Mouse (Mus musculus): ENCODE results near the gene Hao1. TPM values are rescaled to one million over a fixed set of nuclear protein-coding genes. Genes with fewer than 3 reads are reported as not detected.

The Hao1 gene
- total and polyA plus RNA-seq, 3 experiments, result not detected

GRCm38 (mm10) chr2:134456065-134456505 is 98.1 kb downstream of the Hao1 start:
- no peaks in the 10 kb centered on the region for H3K79me2 ChIP-seq (ENCODE audit: control insufficient read depth, insufficient read depth, low read length, poor library complexity)
- H3K9me3 ChIP-seq (replicated peaks; ENCODE audit: insufficient read depth, low read length), result no peaks in the 10 kb centered on the region
- DNase-seq (ENCODE audit: low read depth, low spot score), result no peak
- no peak overlapping the region for H3K4me3 ChIP-seq (ENCODE audit: control insufficient read depth in 1 of 2, insufficient read depth in 1 of 2, low read depth in 2 of 2, low read length in 2 of 2)
- TF ChIP-seq BHLHE40 (IDR thresholded peaks at IDR 0.05; ENCODE audit: borderline replicate concordance, low read depth, low read length), result no peak
- no peak for TF ChIP-seq UBTF (IDR thresholded peaks at IDR 0.05; ENCODE audit: borderline replicate concordance, insufficient read depth, low read depth, low read length)
- no peak for TF ChIP-seq MAFK (IDR thresholded peaks at IDR 0.05; ENCODE audit: borderline replicate concordance, low read depth, low read length)
- TF ChIP-seq MAZ (IDR thresholded peaks at IDR 0.05; ENCODE audit: low read depth, low read length), result no peak
- TF ChIP-seq RCOR1 (IDR thresholded peaks at IDR 0.05; ENCODE audit: low read depth, low read length), result no peak
- no peak for TF ChIP-seq TCF12 (IDR thresholded peaks at IDR 0.05; ENCODE audit: low read depth, low read length)
- TF ChIP-seq POLR2AphosphoS2 (IDR thresholded peaks at IDR 0.05; ENCODE audit: low read length), result no peak
- no peak for TF ChIP-seq ZNF384 (IDR thresholded peaks at IDR 0.05; ENCODE audit: low read depth, low read length)
- TF ChIP-seq JUND (IDR thresholded peaks at IDR 0.05; ENCODE audit: low read depth, low read length), result no peak
- TF ChIP-seq GATA1 (IDR thresholded peaks at IDR 0.05; ENCODE audit: low read depth, low read length), result no peak
- no peak for TF ChIP-seq TBP (IDR thresholded peaks at IDR 0.05; ENCODE audit: low read depth, low read length)
- TF ChIP-seq NRF1 (IDR thresholded peaks at IDR 0.05; ENCODE audit: insufficient read depth, low read depth, low read length, poor library complexity, severe bottlenecking), result no peak
- no peak for TF ChIP-seq GABPA (IDR thresholded peaks at IDR 0.05; ENCODE audit: low read depth, low read length)
- TF ChIP-seq POLR2A (IDR thresholded peaks at IDR 0.05; ENCODE audit: control insufficient read depth in 1 of 2, insufficient read depth in 1 of 2, low read depth in 1 of 2, low read length in 2 of 2, poor library complexity in 1 of 2), result no peak
- TF ChIP-seq USF1 (IDR thresholded peaks at IDR 0.05; ENCODE audit: low read depth, low read length), result no peak
- no peak for TF ChIP-seq POLR2AphosphoS5 (IDR thresholded peaks at IDR 0.05; ENCODE audit: borderline replicate concordance, low read depth, low read length)
- TF ChIP-seq EP300 (IDR thresholded peaks at IDR 0.05; ENCODE audit: low read depth in 1 of 2, low read length in 2 of 2), result no peak
- no peak for TF ChIP-seq ZKSCAN1 (IDR thresholded peaks at IDR 0.05; ENCODE audit: low read depth, low read length)
- no peak for TF ChIP-seq ZMIZ1 (IDR thresholded peaks at IDR 0.05; ENCODE audit: low read depth, low read length)
- no peak overlapping the region for H3K9ac ChIP-seq (ENCODE audit: control insufficient read depth, low read depth, low read length, poor library complexity, severe bottlenecking)
- H3K36me3 ChIP-seq (ENCODE audit: control insufficient read depth in 1 of 2, insufficient read depth in 2 of 2, low read length in 2 of 2), result no peaks in the 10 kb centered on the region
- H3K4me1 ChIP-seq (ENCODE audit: control insufficient read depth in 1 of 2, insufficient read depth in 2 of 2, low read length in 2 of 2), result no peaks in the 10 kb centered on the region
- no peaks in the 10 kb centered on the region for H3K27me3 ChIP-seq (ENCODE audit: control insufficient read depth in 1 of 2, insufficient read depth in 2 of 2, low read length in 2 of 2)
- no peak overlapping the region for H3K27ac ChIP-seq (ENCODE audit: control insufficient read depth, low read depth, low read length)

GRCm38 (mm10) chr2:134452748-134453147 is 101.4 kb downstream of the Hao1 start:
- Histone ChIP-seq H3K79me2 (ENCODE audit: control insufficient read depth, insufficient read depth, low read length, poor library complexity) (no peaks in the 10 kb centered on the region), H3K4me3 (ENCODE audit: control insufficient read depth in 1 of 2, insufficient read depth in 1 of 2, low read depth in 2 of 2, low read length in 2 of 2) (no peak overlapping the region), H3K9ac (ENCODE audit: control insufficient read depth, low read depth, low read length, poor library complexity, severe bottlenecking) (no peak overlapping the region), H3K27me3 (ENCODE audit: control insufficient read depth in 1 of 2, insufficient read depth in 2 of 2, low read length in 2 of 2) (no peaks in the 10 kb centered on the region), H3K36me3 (ENCODE audit: control insufficient read depth in 1 of 2, insufficient read depth in 2 of 2, low read length in 2 of 2) (no peaks in the 10 kb centered on the region), H3K9me3 (replicated peaks; ENCODE audit: insufficient read depth, low read length) (no peaks in the 10 kb centered on the region), H3K4me1 (ENCODE audit: control insufficient read depth in 1 of 2, insufficient read depth in 2 of 2, low read length in 2 of 2) (no peaks in the 10 kb centered on the region), H3K27ac (ENCODE audit: control insufficient read depth, low read depth, low read length) (no peak overlapping the region)
- DNase-seq (ENCODE audit: low read depth, low spot score), result no peak
- no peak for TF ChIP-seq TBP (IDR thresholded peaks at IDR 0.05; ENCODE audit: low read depth, low read length)
- TF ChIP-seq MYB (IDR thresholded peaks at IDR 0.05; ENCODE audit: low read depth, low read length), result no peak
- no peak for TF ChIP-seq ELF1 (IDR thresholded peaks at IDR 0.05; ENCODE audit: low read depth, low read length)
- TF ChIP-seq NRF1 (IDR thresholded peaks at IDR 0.05; ENCODE audit: insufficient read depth, low read depth, low read length, poor library complexity, severe bottlenecking), result no peak
- no peak for TF ChIP-seq UBTF (IDR thresholded peaks at IDR 0.05; ENCODE audit: borderline replicate concordance, insufficient read depth, low read depth, low read length)
- no peak for TF ChIP-seq E2F4 (IDR thresholded peaks at IDR 0.05; ENCODE audit: borderline replicate concordance, low read depth, low read length)
- TF ChIP-seq JUND (IDR thresholded peaks at IDR 0.05; ENCODE audit: low read depth, low read length), result no peak
- no peak for TF ChIP-seq USF1 (IDR thresholded peaks at IDR 0.05; ENCODE audit: low read depth, low read length)
- TF ChIP-seq MXI1 (IDR thresholded peaks at IDR 0.05; ENCODE audit: low read depth, low read length), result no peak
- TF ChIP-seq ZMIZ1 (IDR thresholded peaks at IDR 0.05; ENCODE audit: low read depth, low read length), result no peak
- TF ChIP-seq ETS1 (IDR thresholded peaks at IDR 0.05; ENCODE audit: low read depth, low read length), result no peak
- no peak for TF ChIP-seq TAL1 (IDR thresholded peaks at IDR 0.05; ENCODE audit: low read length)
